Mouse (Mus musculus) megakaryocyte, embryonic 14.5 days (primary cell): ENCODE measurements around the gene Sp100.

Source experiments
- FLI1 ChIP-seq: IDR thresholded peaks from 2 replicates; pipeline ENCODE4 v1.6.1; 2012; ENCODE audit warnings: low read length, inconsistent platforms, mixed read lengths
- GATA1 ChIP-seq: IDR thresholded peaks from 3 replicates; pipeline ENCODE4 v1.6.1; 2012; ENCODE audit warnings: mixed read lengths, low read length, inconsistent platforms, borderline replicate concordance

GRCm38 (mm10) chr1:85690544-85690943, 40.8 kb downstream of the Sp100 start:
- no peak for TF ChIP-seq GATA1
- TF ChIP-seq FLI1, result no peak
